Mouse (Mus musculus) liver, postnatal 0 days (tissue): Measurements from ENCODE around the gene Olfr1330. TPM values are rescaled to one million over a fixed set of nuclear protein-coding genes. Genes with fewer than 3 reads are reported as not detected.

ENCODE experiments used
- ATAC-seq: fragments of 200-750 bp; cut with Nextera tagmentation; 2 replicates; pipeline ENCODE4 v1.8.0; 2017; ENCODE audit warnings: mild to moderate bottlenecking, moderate library complexity
- DNase-seq: peaks from one replicate; pipeline ENCODE4 v3.0.0-alpha.2; 2016
- H3K27ac ChIP-seq: fragments of 300-500 bp; sonication (generic); 2 replicates; pipeline ENCODE4 v1.5.1; 2014; ENCODE audit warnings: antibody characterized with exemption, moderate library complexity, mild to moderate bottlenecking, low read depth
- H3K27me3 ChIP-seq: fragments of 300-500 bp; sonication (generic); 2 replicates; pipeline ENCODE4 v1.6.1; 2014; ENCODE audit warnings: low read length, control low read depth, mixed read lengths; ENCODE audit not compliant: insufficient read depth
- H3K36me3 ChIP-seq: fragments of 300-500 bp; sonication (generic); replicated peaks from 2 replicates; pipeline ENCODE4 v1.6.1; 2014; ENCODE audit warnings: mild to moderate bottlenecking, control low read depth, low read length, moderate library complexity, mixed read lengths; ENCODE audit not compliant: insufficient read depth
- H3K4me1 ChIP-seq: fragments of 300-500 bp; sonication (generic); 2 replicates; pipeline ENCODE4 v1.6.1; 2014; ENCODE audit warnings: antibody characterized with exemption, mild to moderate bottlenecking, control low read depth; ENCODE audit not compliant: insufficient read depth
- H3K4me2 ChIP-seq: fragments of 300-500 bp; sonication (generic); 2 replicates; pipeline ENCODE4 v1.6.1; 2014; ENCODE audit warnings: low read depth, mild to moderate bottlenecking, low read length, moderate library complexity, mixed read lengths
- H3K4me3 ChIP-seq: fragments of 300-500 bp; sonication (generic); 2 replicates; pipeline ENCODE4 v1.5.1; 2014; ENCODE audit warnings: low read depth, low read length
- H3K9ac ChIP-seq: fragments of 300-500 bp; sonication (generic); replicated peaks from 2 replicates; pipeline ENCODE4 v1.6.1; 2014; ENCODE audit warnings: mild to moderate bottlenecking, moderate library complexity
- H3K9me3 ChIP-seq: fragments of 300-500 bp; sonication (generic); 2 replicates; pipeline ENCODE4 v1.6.1; 2016; ENCODE audit warnings: mild to moderate bottlenecking, control low read depth, low read length, mixed read lengths
- CTCF ChIP-seq: sonication (generic); IDR thresholded peaks from 2 replicates; pipeline ENCODE4 v1.5.1; 2016; ENCODE audit warnings: antibody characterized with exemption, low read depth
- EP300 ChIP-seq: IDR thresholded peaks from 2 replicates; pipeline ENCODE4 v1.6.1; 2016; ENCODE audit warnings: antibody characterized with exemption, low read depth, mild to moderate bottlenecking
- WGBS: fragments of 180-500 bp; shearing (Covaris S2); extraction: QIAGEN DNeasy Blood & Tissue Kit; methylation state at CpG from one replicate; pipeline ENCODE4 v1.1.7; 2014; ENCODE audit not compliant: insufficient replicate concordance; 5-methylcytosine and 5-hydroxymethylcytosine counted together
- polyA plus RNA-seq: library from polyadenylated mRNA; unstranded; fragments of >200 nt; fragmentation: Nextera tagmentation; extraction: Ambion mirVana; gene quantifications from 2 replicates; pipeline ENCODE4 v1.2.1, GENCODE M21; 2015

Olfr1330 gene
- polyA plus RNA-seq, 1 experiment from 2014 or later: not detected

DNA sequence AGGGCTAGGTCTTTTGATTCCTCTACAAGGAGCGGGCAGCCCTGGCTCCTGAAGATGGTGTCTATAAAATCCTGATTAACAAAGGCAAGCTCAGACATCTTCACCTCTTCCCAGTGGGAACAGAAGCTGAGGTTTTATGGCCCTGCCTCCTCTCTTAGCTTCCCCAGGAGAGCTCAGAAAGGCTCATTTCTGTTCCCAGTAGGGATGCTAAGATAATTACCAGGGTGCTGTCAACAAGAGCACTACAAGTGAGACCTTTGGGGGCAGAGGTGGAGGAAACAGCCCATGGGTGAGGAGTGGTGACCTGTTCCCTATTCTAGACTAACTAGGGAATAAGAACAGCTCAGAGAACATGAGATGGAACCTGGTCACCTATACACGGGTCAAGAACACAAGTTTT lies 50.1 kb downstream of the Olfr1330 start, which contains the start of gene Olfr1328:
Olfr1328 (minus strand) TSS at position 101 of the 400 bp plus-strand sequence.
- Histone ChIP-seq H3K4me2 (no peak within 1 kb of the TSS), H3K27me3 (no peaks in the 10 kb centered on the region), H3K9ac (no peak within 1 kb of the TSS), H3K4me3 (no peak within 1 kb of the TSS), H3K9me3 (no peaks in the 10 kb centered on the region), H3K4me1 (no peaks in the 10 kb centered on the region), H3K27ac (no peak within 1 kb of the TSS), H3K36me3 (no peaks in the 10 kb centered on the region)
- 62% methylated on average over 2 of the region's 2 CpGs for WGBS
- no peak for TF ChIP-seq EP300
- TF ChIP-seq CTCF: no peak
- ATAC-seq (no peak), DNase-seq (no peak)

Other genes with a start within 250 kb of the Olfr1330 start
- not detected in 2 replicates for gene Olfr62, start 229.6 kb upstream of the Olfr1330 start, polyA plus RNA-seq
- not detected in 2 replicates for gene Olfr1342, start 195.8 kb upstream of the Olfr1330 start, polyA plus RNA-seq
- not detected in 2 replicates for gene Olfr1341, start 185.1 kb upstream of the Olfr1330 start, polyA plus RNA-seq
- not detected in 2 replicates for gene Olfr1340, start 168.5 kb upstream of the Olfr1330 start, polyA plus RNA-seq
- not detected in 2 replicates for gene Olfr1339, start 156.4 kb upstream of the Olfr1330 start, polyA plus RNA-seq
- not detected in 2 replicates for gene Olfr1338, start 129.9 kb upstream of the Olfr1330 start, polyA plus RNA-seq
- not detected in 2 replicates for gene Olfr1337, start 106.0 kb upstream of the Olfr1330 start, polyA plus RNA-seq
- not detected in 2 replicates for gene Olfr1335, start 78.7 kb upstream of the Olfr1330 start, polyA plus RNA-seq
- gene Olfr1333, start 52.3 kb upstream of the Olfr1330 start, polyA plus RNA-seq: not detected in 2 replicates
- gene Olfr1331, start 23.9 kb upstream of the Olfr1330 start, polyA plus RNA-seq: not detected in 2 replicates
- not detected in 2 replicates for gene Olfr1329, start 28.9 kb downstream of the Olfr1330 start, polyA plus RNA-seq
- not detected in 2 replicates for gene Olfr1328, start 50.0 kb downstream of the Olfr1330 start, polyA plus RNA-seq
- gene Lao1, start 73.0 kb downstream of the Olfr1330 start, polyA plus RNA-seq: not detected in 2 replicates
- 25.4 and 29.6 TPM in 2 replicates for gene Slc2a1, start 220.1 kb downstream of the Olfr1330 start, polyA plus RNA-seq